Mouse (Mus musculus): ENCODE measurements around the gene Kremen2. TPM values are rescaled to one million over a fixed set of nuclear protein-coding genes. Genes with fewer than 3 reads are reported as not detected.
A peak's percentile ranks its signal among the peaks of the same experiment; 100 is the strongest.

Kremen2 gene
- total RNA-seq, 2 experiments from 2014 or later = 0.68 TPM

- no peak for DNase-seq (ENCODE audit: extremely low spot score in 1 of 2, low spot score in 2 of 2)
- TF ChIP-seq CTCF (IDR thresholded peaks at IDR 0.05) = no peak
- Histone ChIP-seq H3K4me3 (peak overlapping the region; percentile 93), H3K27ac (peak overlapping the region; percentile 82)
- intact Hi-C loops (cut with DNase I) = no loop called here
These were observed 20.2 kb downstream of the Kremen2 start for GRCm38 (mm10) chr17:23725477-23725876.

- no peak for TF ChIP-seq CTCF (IDR thresholded peaks at IDR 0.05)
- no peak for DNase-seq (ENCODE audit: extremely low spot score in 1 of 2, low spot score in 2 of 2)
- intact Hi-C loops (cut with DNase I) = no loop called here
- no peak within 1 kb of the TSS for H3K4me3 ChIP-seq
- H3K27ac ChIP-seq = no peak within 1 kb of the TSS
These were observed 23.1 kb downstream of the Kremen2 start, which contains the start of gene 1520401A03Rik for GRCm38 (mm10) chr17:23722376-23723125. 1520401A03Rik (minus strand) TSS chr17:23722783.

GRCm38 (mm10) chr17:23721886-23722285 lies 23.7 kb downstream of the Kremen2 start:
- TF ChIP-seq CTCF (IDR thresholded peaks at IDR 0.05) = no peak
- Histone ChIP-seq H3K4me3 (no peak overlapping the region), H3K27ac (no peak overlapping the region)
- intact Hi-C loops (cut with DNase I) = no loop called here
- DNase-seq (ENCODE audit: extremely low spot score in 1 of 2, low spot score in 2 of 2) = no peak

GRCm38 (mm10) chr17:23719455-23719854 lies 26.2 kb downstream of the Kremen2 start:
- no peak overlapping the region for H3K27ac ChIP-seq
- DNase-seq (ENCODE audit: extremely low spot score in 1 of 2, low spot score in 2 of 2) = no peak
- TF ChIP-seq CTCF (IDR thresholded peaks at IDR 0.05) = no peak
- intact Hi-C loops (cut with DNase I) = no loop called here
- H3K4me3 ChIP-seq = no peak overlapping the region

GRCm38 (mm10) chr17:23717003-23717402 lies 28.6 kb downstream of the Kremen2 start:
- no peak overlapping the region for H3K27ac ChIP-seq
- intact Hi-C loops (cut with DNase I) = no loop called here
- H3K4me3 ChIP-seq = no peak overlapping the region
- no peak for TF ChIP-seq CTCF (IDR thresholded peaks at IDR 0.05)
- DNase-seq (ENCODE audit: extremely low spot score in 1 of 2, low spot score in 2 of 2) = no peak

GRCm38 (mm10) chr17:23706212-23706611 lies 39.4 kb downstream of the Kremen2 start:
- DNase-seq (ENCODE audit: extremely low spot score in 1 of 2, low spot score in 2 of 2) = peak; percentile 72 to 78
- Histone ChIP-seq H3K4me3 (no peak overlapping the region), H3K27ac (no peak overlapping the region)
- peak; percentile 98 for TF ChIP-seq CTCF (IDR thresholded peaks at IDR 0.05)
- intact Hi-C loops (cut with DNase I) = loop anchor here (2.0 to 10.0 kb wide), 3 partner anchors 45 to 511 kb away; partner anchors contain the start of genes Bicdl2 and Zfp40

GRCm38 (mm10) chr17:23705525-23706104 lies 40.0 kb downstream of the Kremen2 start:
- H3K27ac ChIP-seq = no peak overlapping the region
- intact Hi-C loops (cut with DNase I) = loop anchor here (2.0 to 10.0 kb wide), 3 partner anchors 45 to 511 kb away; partner anchors contain the start of genes Bicdl2 and Zfp40

GRCm38 (mm10) chr17:23704741-23705140 lies 40.9 kb downstream of the Kremen2 start:
- no peak overlapping the region for H3K4me3 ChIP-seq
- no peak for TF ChIP-seq CTCF (IDR thresholded peaks at IDR 0.05)
- intact Hi-C loops (cut with DNase I) = loop anchor here (5.0 to 10.0 kb wide), 2 partner anchors 132 to 510 kb away; partner anchors contain the start of gene Zfp40
- H3K27ac ChIP-seq = no peak overlapping the region
- DNase-seq (ENCODE audit: extremely low spot score in 1 of 2, low spot score in 2 of 2) = peak; percentile 20 to 30

More at GRCm38 (mm10) chr17:23705525-23706104, 40.0 kb downstream of the Kremen2 start:
- H3K4me3 ChIP-seq = no peak overlapping the region
- TF ChIP-seq CTCF (IDR thresholded peaks at IDR 0.05) = no peak
- no peak for DNase-seq (ENCODE audit: extremely low spot score in 1 of 2, low spot score in 2 of 2)

GRCm38 (mm10) chr17:23703301-23703700 lies 42.3 kb downstream of the Kremen2 start:
- TF ChIP-seq CTCF (IDR thresholded peaks at IDR 0.05) = no peak
- Histone ChIP-seq H3K4me3 (no peak overlapping the region), H3K27ac (no peak overlapping the region)
- intact Hi-C loops (cut with DNase I) = loop anchor here (10.0 kb wide), 1 partner anchor 508 kb away; the partner anchor contains the start of gene Zfp40
- DNase-seq (ENCODE audit: extremely low spot score in 1 of 2, low spot score in 2 of 2) = no peak

GRCm38 (mm10) chr17:23700079-23700478 lies 45.6 kb downstream of the Kremen2 start:
- intact Hi-C loops (cut with DNase I) = loop anchor here (1.0 to 10.0 kb wide), 2 partner anchors 27 to 505 kb away; partner anchors contain the start of genes Hcfc1r1, Thoc6 and Zfp40
- TF ChIP-seq CTCF (IDR thresholded peaks at IDR 0.05) = peak; percentile 79
- Histone ChIP-seq H3K4me3 (peak overlapping the region; percentile 59), H3K27ac (peak overlapping the region; percentile 67; the same call in 1 of the 2 replicates)
- DNase-seq (ENCODE audit: extremely low spot score in 1 of 2, low spot score in 2 of 2) = peak; percentile 84 to 88

GRCm38 (mm10) chr17:23699131-23700077 lies 46.2 kb downstream of the Kremen2 start:
- DNase-seq (ENCODE audit: extremely low spot score in 1 of 2, low spot score in 2 of 2) = peak; percentile 38 to 53

More at GRCm38 (mm10) chr17:23699131-23700077, 46.2 kb downstream of the Kremen2 start:
- TF ChIP-seq CTCF (IDR thresholded peaks at IDR 0.05) = no peak
- intact Hi-C loops (cut with DNase I) = loop anchor here (1.0 to 10.0 kb wide), 2 partner anchors 26 to 505 kb away; partner anchors contain the start of genes Hcfc1r1, Thoc6 and Zfp40
- peak overlapping the region; percentile 67; the same call in 1 of the 2 replicates for H3K27ac ChIP-seq
- peak overlapping the region; percentile 59 for H3K4me3 ChIP-seq
